Mouse (Mus musculus) forebrain, postnatal 0 days (tissue): Measurements from ENCODE around the gene Htr1d. TPM values are rescaled to one million over a fixed set of nuclear protein-coding genes. Genes with fewer than 3 reads are reported as not detected.

Experiments used
- ATAC-seq: fragments of 200-750 bp; cut with Nextera tagmentation; 2 replicates; pipeline ENCODE4 v1.8.0; 2017; ENCODE audit warnings: mild to moderate bottlenecking, moderate library complexity
- DNase-seq: peaks from one replicate; pipeline ENCODE4 v3.0.0-alpha.2; 2015
- H3K27ac ChIP-seq: fragments of 300-500 bp; sonication (generic); 2 replicates; pipeline ENCODE4 v1.5.1; 2014; ENCODE audit warnings: low read depth, mild to moderate bottlenecking, antibody characterized with exemption, low read length, moderate library complexity, mixed read lengths
- H3K27me3 ChIP-seq: fragments of 300-500 bp; sonication (generic); 2 replicates; pipeline ENCODE4 v1.6.1; 2014; ENCODE audit warnings: mild to moderate bottlenecking, low read length, mixed read lengths; ENCODE audit not compliant: insufficient read depth
- H3K36me3 ChIP-seq: fragments of 300-500 bp; sonication (generic); 2 replicates; pipeline ENCODE4 v1.6.1; 2014; ENCODE audit warnings: mild to moderate bottlenecking, moderate library complexity; ENCODE audit not compliant: insufficient read depth
- H3K4me1 ChIP-seq: fragments of 300-500 bp; sonication (generic); 2 replicates; pipeline ENCODE4 v1.6.1; 2014; ENCODE audit warnings: antibody characterized with exemption; ENCODE audit not compliant: insufficient read depth
- H3K4me2 ChIP-seq: fragments of 300-500 bp; sonication (generic); 2 replicates; pipeline ENCODE4 v1.6.1; 2014; ENCODE audit warnings: low read depth, mild to moderate bottlenecking, moderate library complexity
- H3K4me3 ChIP-seq: fragments of 300-500 bp; sonication (generic); 2 replicates; pipeline ENCODE4 v1.5.1; 2014; ENCODE audit warnings: low read depth, low read length, mixed read lengths
- H3K9ac ChIP-seq: fragments of 300-500 bp; sonication (generic); 2 replicates; pipeline ENCODE4 v1.6.1; 2014; ENCODE audit warnings: mild to moderate bottlenecking
- H3K9me3 ChIP-seq: fragments of 300-500 bp; sonication (generic); 2 replicates; pipeline ENCODE4 v1.6.1; 2016; ENCODE audit warnings: low read length
- CTCF ChIP-seq: sonication (generic); IDR thresholded peaks from 2 replicates; pipeline ENCODE4 v1.5.1; 2016; ENCODE audit warnings: antibody characterized with exemption, control low read depth, low read depth
- WGBS: fragments of 180-500 bp; shearing (Covaris S2); extraction: QIAGEN DNeasy Blood & Tissue Kit; methylation state at CpG from one replicate; pipeline ENCODE4 v1.1.7; 2014; 5-methylcytosine and 5-hydroxymethylcytosine counted together
- polyA plus RNA-seq: library from polyadenylated mRNA; unstranded; fragments of >200 nt; fragmentation: Nextera tagmentation; extraction: Ambion mirVana; gene quantifications from 2 replicates; pipeline ENCODE4 v1.2.1, GENCODE M21; 2015
- total RNA-seq: library from RNA; depleted of rRNA; stranded (reverse); fragments of >200 nt; gene quantifications from 2 replicates; pipeline ENCODE4 v1.2.3, GENCODE M21; 2014; rRNA removed

Htr1d gene
- total RNA-seq (2.0 and 2.4 TPM in 2 replicates), polyA plus RNA-seq (2.4 and 3.1 TPM in 2 replicates)

DNA sequence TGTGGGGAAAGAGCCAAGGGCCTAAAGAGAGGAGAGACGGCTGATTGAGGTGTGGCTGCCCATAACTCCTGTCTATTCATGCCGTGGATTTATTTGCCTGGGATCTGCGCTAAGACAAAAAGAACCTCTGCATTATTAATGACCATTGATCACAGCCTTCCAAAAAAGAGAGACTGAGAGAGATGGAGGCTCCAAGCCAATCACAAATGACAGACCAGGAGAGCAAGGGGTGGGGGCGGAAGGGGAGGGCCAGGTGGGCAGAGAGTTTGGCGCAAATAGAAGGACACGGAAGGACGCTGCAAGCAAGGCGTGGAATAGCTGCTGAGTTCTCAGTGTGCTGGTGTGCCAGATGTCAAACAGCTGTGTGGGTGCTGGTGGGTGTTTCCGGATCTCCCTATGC is at the start of gene Htr1d:
Htr1d (plus strand) TSS at position 301 of the 400 bp plus-strand sequence.
- 0 out of 2 replicates have a peak, but pooled peaks cover 4% of the 10 kb centered on the region for H3K4me1 ChIP-seq
- ATAC-seq (no peak), DNase-seq (no peak)
- no peaks in the 10 kb centered on the region for H3K9me3 ChIP-seq
- H3K4me3 ChIP-seq: peak within 1 kb of the TSS; percentile 56
- H3K4me2 ChIP-seq: peak within 1 kb of the TSS; percentile 96
- peak within 1 kb of the TSS; percentile 62 for H3K9ac ChIP-seq
- no peaks in the 10 kb centered on the region for H3K36me3 ChIP-seq
- H3K27me3 ChIP-seq: peaks cover 7% of the 10 kb centered on the region
- no peak within 1 kb of the TSS for H3K27ac ChIP-seq
- no peak for TF ChIP-seq CTCF
- WGBS: 69% methylated on average over 9 of the region's 9 CpGs

DNA sequence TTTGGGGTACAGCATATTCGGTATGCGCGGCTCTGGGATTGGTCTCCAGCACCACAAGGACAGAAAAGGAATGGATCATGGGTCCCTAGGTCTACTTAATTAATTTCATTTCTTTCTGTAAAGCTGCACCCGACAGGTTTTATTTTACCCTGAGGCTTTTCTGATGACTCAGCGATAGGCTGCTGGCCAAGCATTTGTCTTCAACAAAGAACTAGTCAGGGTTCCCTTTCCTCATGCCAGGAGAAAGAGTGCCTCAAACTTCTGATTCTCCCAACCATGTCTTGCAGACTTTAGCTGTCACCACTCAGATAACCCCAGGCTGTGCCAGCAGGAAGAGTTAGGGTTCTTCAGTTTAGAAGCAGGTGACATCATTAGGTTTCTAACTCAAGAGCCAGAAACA is 46.3 kb upstream of the Htr1d start:
- ATAC-seq (no peak), DNase-seq (no peak)
- Histone ChIP-seq H3K9me3 (no peaks in the 10 kb centered on the region), H3K27ac (no peak overlapping the region), H3K36me3 (no peaks in the 10 kb centered on the region), H3K4me2 (no peak overlapping the region), H3K4me3 (no peak overlapping the region), H3K9ac (no peak overlapping the region), H3K4me1 (peaks cover 10% of the 10 kb centered on the region; the same call in 1 of the 2 replicates), H3K27me3 (no peaks in the 10 kb centered on the region)
- WGBS: 75% methylated on average over 5 of the region's 5 CpGs
- TF ChIP-seq CTCF: no peak

DNA sequence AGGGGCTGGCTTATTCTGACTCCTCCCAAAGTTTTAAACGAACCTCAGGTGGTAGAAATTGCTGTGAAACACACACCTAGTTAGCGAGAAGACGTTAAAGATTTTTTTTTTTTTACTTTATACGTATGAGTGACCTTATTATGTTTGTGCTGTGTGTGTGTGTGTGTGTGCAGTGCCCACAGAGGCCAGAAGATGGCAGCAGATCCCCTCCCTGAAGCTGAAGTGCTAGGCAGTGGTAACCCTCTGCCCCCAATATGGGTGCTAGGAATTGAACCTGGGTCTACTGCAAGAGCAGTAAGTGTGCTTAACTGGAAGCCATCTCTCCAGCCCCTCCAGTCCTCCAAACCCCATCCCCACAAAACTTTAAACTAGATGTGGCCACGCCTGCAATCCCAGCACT is 40.3 kb upstream of the Htr1d start:
- Histone ChIP-seq H3K27me3 (no peaks in the 10 kb centered on the region), H3K27ac (no peak overlapping the region), H3K4me1 (no peaks in the 10 kb centered on the region), H3K9me3 (no peaks in the 10 kb centered on the region), H3K36me3 (no peaks in the 10 kb centered on the region), H3K9ac (no peak overlapping the region), H3K4me3 (no peak overlapping the region), H3K4me2 (no peak overlapping the region)
- peak; percentile 35 for TF ChIP-seq CTCF
- DNase-seq (no peak), ATAC-seq (no peak)
- WGBS: 84% methylated on average over 5 of the region's 5 CpGs

DNA sequence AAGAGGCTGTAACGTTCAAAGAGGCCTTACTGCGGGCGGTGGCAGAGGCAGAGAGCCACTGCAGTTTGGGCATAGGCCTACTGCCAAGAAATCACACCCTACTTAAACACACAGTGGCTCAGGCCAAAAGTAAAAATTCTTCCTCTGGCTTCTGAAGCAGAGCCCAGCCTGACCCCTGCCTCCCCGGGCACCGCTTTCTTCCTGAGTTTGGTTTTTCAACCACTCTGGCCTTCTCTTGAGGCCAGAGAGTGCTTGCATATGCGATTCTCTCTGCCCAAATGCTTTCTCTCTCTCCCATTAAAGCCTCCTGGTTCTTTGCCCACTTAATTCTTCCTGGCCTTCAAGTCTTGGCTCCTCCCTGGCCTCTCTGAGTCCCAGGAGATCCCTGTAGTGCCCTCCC is 39.5 kb upstream of the Htr1d start:
- Histone ChIP-seq H3K27me3 (no peaks in the 10 kb centered on the region), H3K4me1 (no peaks in the 10 kb centered on the region), H3K4me3 (no peak overlapping the region), H3K9ac (no peak overlapping the region), H3K9me3 (no peaks in the 10 kb centered on the region), H3K27ac (no peak overlapping the region), H3K4me2 (no peak overlapping the region), H3K36me3 (no peaks in the 10 kb centered on the region)
- DNase-seq (no peak), ATAC-seq (no peak)
- WGBS: 74% methylated on average over 6 of the region's 6 CpGs
- TF ChIP-seq CTCF: no peak

DNA sequence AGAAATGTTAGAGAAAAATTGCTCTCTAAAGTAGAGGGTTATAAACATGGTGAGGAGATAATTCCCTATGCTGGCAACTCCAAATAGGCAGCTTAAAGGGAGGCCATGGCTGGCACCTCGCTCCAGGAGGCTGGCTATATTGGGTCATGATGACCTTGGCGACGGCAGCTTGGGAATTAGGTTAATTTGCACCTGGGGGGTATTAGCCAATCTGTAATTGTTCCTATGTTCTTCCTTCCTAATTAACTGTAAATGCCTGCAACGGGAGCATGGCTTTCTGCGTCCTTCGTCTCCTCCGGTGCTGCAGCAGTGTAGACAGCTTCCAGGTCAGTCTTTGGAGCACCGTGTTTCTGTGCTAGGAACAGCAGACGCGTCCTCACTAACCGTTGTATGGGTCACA is 36.1 kb upstream of the Htr1d start:
- Histone ChIP-seq H3K4me1 (no peaks in the 10 kb centered on the region), H3K27ac (no peak overlapping the region), H3K27me3 (no peaks in the 10 kb centered on the region), H3K9ac (no peak overlapping the region), H3K36me3 (no peaks in the 10 kb centered on the region), H3K4me3 (no peak overlapping the region), H3K9me3 (no peaks in the 10 kb centered on the region), H3K4me2 (no peak overlapping the region)
- no peak for ATAC-seq
- 48% methylated on average over 11 of the region's 11 CpGs for WGBS
- TF ChIP-seq CTCF: no peak
- no peak for DNase-seq

DNA sequence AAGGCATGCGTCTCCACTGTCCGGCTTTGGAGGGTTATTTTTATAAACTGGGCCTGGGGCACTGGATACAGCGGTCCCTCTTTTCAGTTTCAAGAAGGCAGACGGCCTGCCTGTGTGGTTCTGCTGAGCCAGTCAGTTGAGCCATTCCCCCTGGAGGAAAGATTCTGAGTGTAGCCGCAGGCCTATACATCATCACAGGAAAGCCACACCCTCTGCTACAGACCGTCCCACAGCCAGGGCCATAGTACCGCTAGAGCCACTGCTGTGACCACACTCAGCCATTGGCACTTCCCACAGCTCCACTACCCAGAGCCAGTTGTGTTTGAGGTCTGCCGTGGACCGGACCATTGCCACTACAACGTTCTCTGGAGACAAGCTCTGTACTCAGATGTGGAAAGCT is 21.5 kb upstream of the Htr1d start:
- no peaks in the 10 kb centered on the region for H3K9me3 ChIP-seq
- 92% methylated on average over 10 of the region's 10 CpGs for WGBS

DNA sequence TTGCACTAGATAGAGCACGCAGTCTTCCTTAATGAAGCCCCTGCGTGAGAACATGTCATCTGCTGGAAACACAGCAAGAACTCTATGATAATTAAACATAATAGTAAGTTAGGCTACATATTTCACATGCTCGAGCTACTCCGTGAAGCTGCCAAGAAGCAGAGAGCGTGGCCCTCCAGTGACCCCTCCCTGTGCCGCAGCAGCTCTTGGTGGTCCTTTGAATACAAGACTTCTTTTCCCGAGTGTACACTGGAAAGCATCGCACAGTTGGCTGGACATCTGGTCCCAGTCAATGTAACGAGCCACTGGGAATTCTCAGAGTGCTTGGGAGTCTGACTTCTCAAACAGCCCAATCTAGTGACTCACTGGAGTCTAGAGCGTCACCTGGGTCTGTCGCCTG is 15.5 kb upstream of the Htr1d start:
- WGBS: 64% methylated on average over 11 of the region's 11 CpGs
- no peak for TF ChIP-seq CTCF
- no peak for DNase-seq
- no peak overlapping the region for H3K4me3 ChIP-seq
- no peaks in the 10 kb centered on the region for H3K27me3 ChIP-seq
- no peak overlapping the region for H3K27ac ChIP-seq
- H3K9ac ChIP-seq: no peak overlapping the region
- no peak for ATAC-seq
- H3K9me3 ChIP-seq: no peaks in the 10 kb centered on the region
- no peaks in the 10 kb centered on the region for H3K36me3 ChIP-seq
- no peaks in the 10 kb centered on the region for H3K4me1 ChIP-seq
- H3K4me2 ChIP-seq: no peak overlapping the region

More for the DNA sequence above, 21.5 kb upstream of the Htr1d start:
- ATAC-seq (no peak), DNase-seq (no peak)
- Histone ChIP-seq H3K27ac (no peak overlapping the region), H3K4me2 (no peak overlapping the region), H3K9ac (no peak overlapping the region), H3K36me3 (no peaks in the 10 kb centered on the region), H3K4me1 (no peaks in the 10 kb centered on the region), H3K27me3 (no peaks in the 10 kb centered on the region), H3K4me3 (no peak overlapping the region)
- no peak for TF ChIP-seq CTCF
